ENCODE assay signal across 8 mouse cellular contexts in genomic region chr2:71026787-71027186, GRCm38 (mm10). TPM values are rescaled to one million over a fixed set of nuclear protein-coding genes. Genes with fewer than 3 reads are reported as not detected.
DNase-seq lines count a peak whose midpoint lies in the region; ATAC-seq lines count a peak whose summit lies in the region.

No protein-coding gene starts in this region.

- peaks cover 23% of the 10 kb centered on the region for H3K4me1 ChIP-seq in forebrain, embryonic 10.5 days
- H3K4me1 ChIP-seq in forebrain, embryonic 13.5 days, result peaks cover 12% of the 10 kb centered on the region
- H3K4me1 ChIP-seq in hindbrain, embryonic 11.5 days (replicated peaks; ENCODE audit: control insufficient read depth, insufficient read depth, low read length), result no peaks in the 10 kb centered on the region
- H3K4me1 ChIP-seq in liver, embryonic 12.5 days, result peaks cover 14% of the 10 kb centered on the region; the same call in 1 of the 2 replicates

- H3K27me3 ChIP-seq in forebrain, embryonic 10.5 days (ENCODE audit: poor library complexity, severe bottlenecking), result no peaks in the 10 kb centered on the region
- no peaks in the 10 kb centered on the region for H3K27me3 ChIP-seq in forebrain, embryonic 13.5 days
- no peaks in the 10 kb centered on the region for H3K27me3 ChIP-seq in hindbrain, embryonic 11.5 days (ENCODE audit: control insufficient read depth, insufficient read depth, low read length)
- no peaks in the 10 kb centered on the region for H3K27me3 ChIP-seq in liver, embryonic 12.5 days (replicated peaks)

- no peak overlapping the region for H3K4me2 ChIP-seq in forebrain, embryonic 13.5 days
- H3K4me2 ChIP-seq in hindbrain, embryonic 11.5 days (replicated peaks; ENCODE audit: low read depth, low read length), result no peak overlapping the region
- H3K4me2 ChIP-seq in liver, embryonic 12.5 days, result no peak overlapping the region

- H3K9me3 ChIP-seq in forebrain, embryonic 10.5 days, result no peaks in the 10 kb centered on the region
- no peaks in the 10 kb centered on the region for H3K9me3 ChIP-seq in forebrain, embryonic 13.5 days (replicated peaks)
- H3K9me3 ChIP-seq in hindbrain, embryonic 11.5 days (ENCODE audit: control insufficient read depth, low read length), result no peaks in the 10 kb centered on the region
- no peaks in the 10 kb centered on the region for H3K9me3 ChIP-seq in liver, embryonic 12.5 days (replicated peaks)

- no peak overlapping the region for H3K4me3 ChIP-seq in forebrain, embryonic 10.5 days
- no peak overlapping the region for H3K4me3 ChIP-seq in forebrain, embryonic 13.5 days
- no peak overlapping the region for H3K4me3 ChIP-seq in hindbrain, embryonic 11.5 days (ENCODE audit: low read depth, low read length)
- H3K4me3 ChIP-seq in liver, embryonic 12.5 days, result no peak overlapping the region

- 29% methylated on average over 5 of the region's 5 CpGs for WGBS in forebrain, embryonic 10.5 days
- 33% methylated on average over 5 of the region's 5 CpGs for WGBS in forebrain, embryonic 13.5 days
- WGBS in hindbrain, embryonic 11.5 days, result 37% methylated on average over 5 of the region's 5 CpGs
- 26% methylated on average over 5 of the region's 5 CpGs for WGBS in liver, embryonic 12.5 days (ENCODE audit: insufficient replicate concordance)

- no peaks in the 10 kb centered on the region for H3K36me3 ChIP-seq in forebrain, embryonic 10.5 days (replicated peaks)
- no peaks in the 10 kb centered on the region for H3K36me3 ChIP-seq in forebrain, embryonic 13.5 days (ENCODE audit: poor library complexity, severe bottlenecking)
- no peaks in the 10 kb centered on the region for H3K36me3 ChIP-seq in hindbrain, embryonic 11.5 days (ENCODE audit: control insufficient read depth, insufficient read depth, low read length)
- peaks cover 2% of the 10 kb centered on the region; the same call in 1 of the 2 replicates for H3K36me3 ChIP-seq in liver, embryonic 12.5 days

- peak; percentile 28 for DNase-seq in forebrain, embryonic 10.5 days (ENCODE audit: extremely low spot score, low spot score)
- peak; percentile 24 for DNase-seq in c-Kit-positive CD71-negative TER-119-negative erythroid progenitor cells, embryonic 14.5 days (ENCODE audit: low read depth)
- peak; percentile 49 for DNase-seq in hindbrain, embryonic 11.5 days (ENCODE audit: low spot score)
- no peak for DNase-seq in ovary, postnatal 10 days (ENCODE audit: low spot score)
- DNase-seq in gastrocnemius, postnatal 10 days, result no peak
- no peak for DNase-seq in natural killer cell, adult 2 months (ENCODE audit: low spot score in 2 of 2)

- no peak overlapping the region for H3K9ac ChIP-seq in forebrain, embryonic 13.5 days
- no peak overlapping the region for H3K9ac ChIP-seq in hindbrain, embryonic 11.5 days (ENCODE audit: low read depth, low read length)
- no peak overlapping the region for H3K9ac ChIP-seq in liver, embryonic 12.5 days

- no peak for ATAC-seq in forebrain, embryonic 13.5 days
- ATAC-seq in hindbrain, embryonic 11.5 days (ENCODE audit: low FRiP score), result no peak
- peak; percentile 65 for ATAC-seq in liver, embryonic 12.5 days

- peak overlapping the region; percentile 9; the same call in 1 of the 2 replicates for H3K27ac ChIP-seq in forebrain, embryonic 10.5 days
- H3K27ac ChIP-seq in forebrain, embryonic 13.5 days, result no peak overlapping the region
- H3K27ac ChIP-seq in hindbrain, embryonic 11.5 days (ENCODE audit: low read depth, low read length), result no peak overlapping the region
- H3K27ac ChIP-seq in liver, embryonic 12.5 days, result no peak overlapping the region

RNA-seq across cellular contexts. Expression of gene Dcaf17, which starts 28.3 kb away (rescaled TPM):
- 38.4 and 41.6 TPM in 2 replicates for polyA plus RNA-seq in forebrain, embryonic 10.5 days (2016; fragmentation: Nextera tagmentation; extraction: Ambion mirVana)
- polyA plus RNA-seq in forebrain, embryonic 13.5 days (2015; fragmentation: Nextera tagmentation; extraction: Ambion mirVana), result 39.8 and 40.9 TPM in 2 replicates
- 40.8 and 42.4 TPM in 2 replicates for polyA plus RNA-seq in hindbrain, embryonic 11.5 days (2014; fragmentation: Nextera tagmentation; extraction: Ambion mirVana)
- polyA plus RNA-seq in liver, embryonic 12.5 days (2016; fragmentation: Nextera tagmentation; extraction: Ambion mirVana), result 21.4 and 23.1 TPM in 2 replicates
- total RNA-seq in gastrocnemius, postnatal 10 days (2021), result 1 to 10 TPM; 4.4 to 7.5 TPM

RNA-seq across cellular contexts. Expression of gene Mettl8, which starts 28.6 kb away (rescaled TPM):
- 20.3 and 20.6 TPM in 2 replicates for polyA plus RNA-seq in forebrain, embryonic 10.5 days (2016; fragmentation: Nextera tagmentation; extraction: Ambion mirVana)
- polyA plus RNA-seq in forebrain, embryonic 13.5 days (2015; fragmentation: Nextera tagmentation; extraction: Ambion mirVana), result 15.7 and 16.4 TPM in 2 replicates
- polyA plus RNA-seq in hindbrain, embryonic 11.5 days (2014; fragmentation: Nextera tagmentation; extraction: Ambion mirVana), result 25.1 and 26.1 TPM in 2 replicates
- 13.4 and 13.6 TPM in 2 replicates for polyA plus RNA-seq in liver, embryonic 12.5 days (2016; fragmentation: Nextera tagmentation; extraction: Ambion mirVana)
- total RNA-seq in gastrocnemius, postnatal 10 days (2021), result 1 to 10 TPM; 7.4 to 8.7 TPM

Comparison
In these comparisons a context has a peak if more than half of its experiments do, and no peak if none do; other contexts are left out.
1. DNase-seq: peak in forebrain, embryonic 10.5 days (single experiment), c-Kit-positive CD71-negative TER-119-negative erythroid progenitor cells, embryonic 14.5 days (single experiment) and hindbrain, embryonic 11.5 days (single experiment); none in ovary, postnatal 10 days (single experiment), gastrocnemius, postnatal 10 days (single experiment) and natural killer cell, adult 2 months (0 of 2).